Mouse (Mus musculus) spleen, adult 2 months (tissue): Measurements from ENCODE around the gene Dpp8.

Source experiments
- CTCF ChIP-seq: fragments of 200-500 bp; IDR thresholded peaks from 2 replicates; pipeline ENCODE4 v1.5.1; 2011; ENCODE audit warnings: mild to moderate bottlenecking, inconsistent platforms; ENCODE audit not compliant: insufficient read depth, insufficient read length, insufficient replicate concordance; ENCODE audit errors: extremely low read depth
- POLR2A ChIP-seq: fragments of 200-500 bp; IDR thresholded peaks from 2 replicates; pipeline ENCODE4 v1.6.1; 2011; ENCODE audit warnings: low read depth, low read length, inconsistent platforms

GRCm38 (mm10) chr9:65001481-65001880, 30.7 kb upstream of the Dpp8 start:
- no peak for TF ChIP-seq POLR2A
- no peak for TF ChIP-seq CTCF
